Mouse (Mus musculus): Measurements from ENCODE around the gene Thegl. TPM values are rescaled to one million over a fixed set of nuclear protein-coding genes. Genes with fewer than 3 reads are reported as not detected.

The Thegl gene
- polyA plus RNA-seq, 2 experiments from 2014 or later, result not detected

GRCm38 (mm10) chr5:77097686-77098085 lies 81.9 kb downstream of the Thegl start:
- ATAC-seq, result no peak

- no peak for ATAC-seq
These were observed 83.1 kb downstream of the Thegl start for GRCm38 (mm10) chr5:77098874-77099273.

- no peak for ATAC-seq
These were observed 83.6 kb downstream of the Thegl start for GRCm38 (mm10) chr5:77099317-77099996.

GRCm38 (mm10) chr5:77099997-77100380 lies 84.2 kb downstream of the Thegl start:
- ATAC-seq, result no peak

GRCm38 (mm10) chr5:77100691-77101090 lies 84.9 kb downstream of the Thegl start:
- no peak for ATAC-seq

- no peak for ATAC-seq
These were observed 86.9 kb downstream of the Thegl start for GRCm38 (mm10) chr5:77102522-77103365.

- no peak for ATAC-seq
These were observed 91.5 kb downstream of the Thegl start for GRCm38 (mm10) chr5:77107146-77107822.

- ATAC-seq, result no peak
These were observed 93.0 kb downstream of the Thegl start for GRCm38 (mm10) chr5:77108806-77109205.

GRCm38 (mm10) chr5:77109814-77110213 lies 94.0 kb downstream of the Thegl start:
- no peak for ATAC-seq

Other genes with a start within 250 kb of the Thegl start
- 10 to 100 TPM in 1 of 2 experiments, 1 to 10 TPM in 1; 9.3 to 16.3 TPM for gene Aasdh, start 110.5 kb upstream of the Thegl start, polyA plus RNA-seq (2017; shearing (Covaris generic))
- 100 to 1,000 TPM; 185 to 199 TPM for gene Paics, start 64.7 kb upstream of the Thegl start, polyA plus RNA-seq (2017; shearing (Covaris generic))
- gene Ppat, start 64.4 kb upstream of the Thegl start, polyA plus RNA-seq (2017; shearing (Covaris generic)), result 10 to 100 TPM; 27.9 to 35.6 TPM
- gene Srp72, start 41.3 kb upstream of the Thegl start, polyA plus RNA-seq (2017; shearing (Covaris generic)), result 100 to 1,000 TPM; 123 to 144 TPM
- not detected for gene Arl9, start 12.0 kb upstream of the Thegl start, polyA plus RNA-seq (2017; shearing (Covaris generic))
- gene Hopx, start 99.1 kb downstream of the Thegl start, polyA plus RNA-seq (2017; shearing (Covaris generic)), result 10 to 100 TPM; 17.5 to 20.6 TPM
- under 1 TPM in 1 of 2 experiments, not detected in 1; 0.73 TPM for gene Spink2, start 195.4 kb downstream of the Thegl start, polyA plus RNA-seq (2017; shearing (Covaris generic))
- gene Rest, start 249.5 kb downstream of the Thegl start, polyA plus RNA-seq (2017; shearing (Covaris generic)), result 10 to 100 TPM; 16.3 to 17.6 TPM